14 mouse cellular contexts compared by ENCODE assay signal in the genomic region with DNA sequence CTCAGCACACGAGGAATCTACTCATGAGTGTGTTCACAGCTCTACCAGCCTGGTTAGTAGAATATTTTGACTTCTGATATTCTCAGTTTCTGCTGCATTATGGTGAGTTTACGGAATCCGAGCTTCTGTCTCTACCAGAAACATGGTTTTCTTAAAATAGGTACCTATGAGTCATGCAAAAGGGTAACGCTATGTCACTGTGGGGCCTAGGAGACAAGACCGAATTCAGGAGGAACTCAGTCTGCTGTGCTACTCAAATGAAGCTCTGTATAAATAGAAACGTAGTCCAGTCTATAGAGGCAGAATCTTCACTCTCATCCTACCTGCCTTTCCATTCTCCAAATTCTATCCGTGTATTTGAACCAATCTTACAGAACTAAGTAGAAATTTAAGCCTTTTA.
"Had no signal": no experiment of that assay in that cellular context is flagged by ENCODE, and none has a peak within 500 bp of the region (broad histone marks: within the 10 kb centered on the region; RNA-seq: fewer than 3 reads in every experiment).

No protein-coding gene starts in this region.

- DNase-seq: right cerebral cortex, adult 18-20 months; right cerebral cortex, postnatal 14 days; right cerebral cortex, postnatal 25 days; right cerebral cortex, postnatal 4 days; thymus, adult 18-20 months; thymus, adult 2 months; thymus, postnatal 14 days; thymus, postnatal 25 days; thymus, postnatal 36 days; thymus, postnatal 4 days had no signal

- H3K9me3 ChIP-seq: neural tube, embryonic 13.5 days; neural tube, embryonic 15.5 days; stomach, embryonic 15.5 days had no signal

- H3K4me1 ChIP-seq: neural tube, embryonic 13.5 days; neural tube, embryonic 15.5 days; stomach, embryonic 15.5 days had no signal

- H3K4me3 ChIP-seq: neural tube, embryonic 13.5 days; neural tube, embryonic 15.5 days; stomach, embryonic 15.5 days had no signal

- H3K27ac ChIP-seq: neural tube, embryonic 13.5 days; neural tube, embryonic 15.5 days; stomach, embryonic 15.5 days; stomach, postnatal 0 days had no signal

- H3K27me3 ChIP-seq: neural tube, embryonic 13.5 days; neural tube, embryonic 15.5 days; stomach, embryonic 15.5 days had no signal

- H3K4me2 ChIP-seq: neural tube, embryonic 13.5 days; neural tube, embryonic 15.5 days; stomach, embryonic 15.5 days had no signal

- H3K9ac ChIP-seq: neural tube, embryonic 13.5 days; neural tube, embryonic 15.5 days; stomach, embryonic 15.5 days had no signal

- H3K36me3 ChIP-seq: neural tube, embryonic 13.5 days; neural tube, embryonic 15.5 days; stomach, embryonic 15.5 days had no signal
